Mouse (Mus musculus) stomach, postnatal 0 days (tissue): ENCODE measurements around the gene Gbp3. TPM values are rescaled to one million over a fixed set of nuclear protein-coding genes. Genes with fewer than 3 reads are reported as not detected.

Source experiments
- ATAC-seq: fragments of 200-750 bp; cut with Nextera tagmentation; 2 replicates; pipeline ENCODE4 v1.8.0; 2017; ENCODE audit not compliant: low FRiP score, low TSS enrichment
- DNase-seq: peaks from one replicate; pipeline ENCODE4 v3.0.0-alpha.2; 2016; ENCODE audit warnings: low spot score
- H3K27ac ChIP-seq: fragments of 300-500 bp; sonication (generic); replicated peaks from 2 replicates; pipeline ENCODE4 v1.5.1; 2014; ENCODE audit warnings: mild to moderate bottlenecking, control low read depth
- H3K27me3 ChIP-seq: fragments of 300-500 bp; sonication (generic); 2 replicates; pipeline ENCODE4 v1.6.1; 2014; ENCODE audit warnings: low read length; ENCODE audit not compliant: control insufficient read depth, insufficient read depth
- H3K36me3 ChIP-seq: fragments of 300-500 bp; sonication (generic); 2 replicates; pipeline ENCODE4 v1.6.1; 2014; ENCODE audit warnings: low read length, mixed read lengths; ENCODE audit not compliant: control insufficient read depth, insufficient read depth
- H3K4me1 ChIP-seq: fragments of 300-500 bp; sonication (generic); replicated peaks from 2 replicates; pipeline ENCODE4 v1.6.1; 2014; ENCODE audit warnings: antibody characterized with exemption; ENCODE audit not compliant: control insufficient read depth, insufficient read depth
- H3K4me2 ChIP-seq: fragments of 300-500 bp; sonication (generic); replicated peaks from 2 replicates; pipeline ENCODE4 v1.6.1; 2014; ENCODE audit warnings: low read depth, mild to moderate bottlenecking, control low read depth, moderate library complexity
- H3K4me3 ChIP-seq: fragments of 300-500 bp; sonication (generic); 2 replicates; pipeline ENCODE4 v1.5.1; 2014; ENCODE audit warnings: low read depth, low read length, control low read depth
- H3K9ac ChIP-seq: fragments of 300-500 bp; sonication (generic); 2 replicates; pipeline ENCODE4 v1.6.1; 2014; ENCODE audit warnings: mild to moderate bottlenecking, low read length, control low read depth, mixed read lengths
- H3K9me3 ChIP-seq: fragments of 300-500 bp; sonication (generic); 2 replicates; pipeline ENCODE4 v1.6.1; 2016; ENCODE audit warnings: low read length; ENCODE audit not compliant: control insufficient read depth
- CTCF ChIP-seq: IDR thresholded peaks from 2 replicates; pipeline ENCODE4 v1.5.1; 2016; ENCODE audit warnings: antibody characterized with exemption, low read depth, mild to moderate bottlenecking, moderate library complexity
- EP300 ChIP-seq: optimal IDR thresholded peaks from 2 replicates; pipeline ENCODE3; 2016; ENCODE audit warnings: antibody characterized with exemption
- WGBS: fragments of 180-500 bp; shearing (Covaris S2); extraction: QIAGEN DNeasy Blood & Tissue Kit; methylation state at CpG from one replicate; pipeline ENCODE4 v1.1.7; 2014; 5-methylcytosine and 5-hydroxymethylcytosine counted together
- polyA plus RNA-seq: library from polyadenylated mRNA; unstranded; fragments of >200 nt; fragmentation: Nextera tagmentation; extraction: Ambion mirVana; gene quantifications from 2 replicates; pipeline ENCODE4 v1.2.1, GENCODE M21; 2015

The Gbp3 gene
- 2.9 and 3.2 TPM in 2 replicates for polyA plus RNA-seq

DNA sequence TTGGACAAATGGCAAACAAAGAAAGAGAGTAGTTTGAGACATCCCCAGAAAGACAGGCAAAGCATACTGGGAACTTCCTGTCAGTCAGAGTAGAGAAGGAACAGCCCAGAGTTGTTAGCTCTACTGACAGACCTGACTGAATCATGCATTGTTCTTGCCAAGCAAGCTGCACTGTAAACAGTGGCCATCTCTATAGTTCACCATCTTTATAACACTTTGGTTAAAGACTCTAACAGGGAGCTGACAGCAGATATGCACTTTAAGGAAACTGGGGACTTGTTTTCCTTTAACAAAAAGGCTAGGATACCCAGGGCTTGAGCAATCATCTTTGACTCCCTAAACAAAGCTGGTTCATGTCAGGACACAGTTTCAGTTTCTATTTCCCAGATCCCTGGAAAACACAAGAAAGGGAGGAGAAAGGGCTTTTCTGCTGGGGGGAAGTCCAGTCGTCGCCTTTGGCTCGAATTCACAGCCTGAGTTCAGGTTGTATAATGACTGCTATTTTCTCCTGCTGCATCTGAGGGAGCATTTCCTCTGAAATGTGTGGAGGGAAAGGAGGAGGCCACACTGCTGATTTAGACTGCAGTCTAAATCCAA is at the start of gene Gbp3:
TSS of gene Gbp3 (plus strand) at position 395 of the 597 bp plus-strand sequence.
- peak within 1 kb of the TSS; percentile 40 for H3K4me3 ChIP-seq
- no peaks in the 10 kb centered on the region for H3K27me3 ChIP-seq
- H3K36me3 ChIP-seq = no peaks in the 10 kb centered on the region
- TF ChIP-seq EP300 (no peak), CTCF (no peak)
- no peak for DNase-seq
- peak within 1 kb of the TSS; percentile 69 for H3K27ac ChIP-seq
- H3K4me1 ChIP-seq = no peaks in the 10 kb centered on the region
- no peaks in the 10 kb centered on the region for H3K9me3 ChIP-seq
- no peak for ATAC-seq
- H3K4me2 ChIP-seq = peak within 1 kb of the TSS; percentile 57
- 28% methylated on average over 3 of the region's 3 CpGs for WGBS
- peak within 1 kb of the TSS; percentile 47; the same call in 1 of the 2 replicates for H3K9ac ChIP-seq

DNA sequence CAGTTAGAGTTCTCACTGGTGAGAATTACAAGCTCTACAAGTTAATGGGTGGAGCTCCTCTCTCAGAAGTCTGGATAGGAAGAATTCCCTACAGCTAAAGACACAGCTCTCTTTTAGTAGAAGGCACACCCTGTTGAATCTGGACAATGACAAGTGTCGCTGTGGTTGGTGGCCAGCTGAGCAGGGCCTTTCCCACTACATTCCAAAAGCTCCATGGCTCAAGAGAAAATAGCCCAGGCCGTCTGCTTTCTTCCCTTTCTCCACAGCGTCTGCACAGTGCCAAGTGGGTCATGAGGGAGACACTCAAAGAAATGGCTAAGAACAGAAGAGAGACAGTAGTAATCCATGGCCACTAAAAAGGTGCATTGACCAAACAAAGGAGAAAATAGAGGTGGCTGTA is 31.7 kb upstream of the Gbp3 start:
- H3K27ac ChIP-seq = no peak overlapping the region
- H3K9me3 ChIP-seq = no peaks in the 10 kb centered on the region
- H3K4me3 ChIP-seq = no peak overlapping the region
- no peaks in the 10 kb centered on the region for H3K4me1 ChIP-seq
- no peaks in the 10 kb centered on the region for H3K27me3 ChIP-seq
- 79% methylated on average over 3 of the region's 3 CpGs for WGBS
- H3K4me2 ChIP-seq = no peak overlapping the region
- TF ChIP-seq EP300 (no peak), CTCF (no peak)
- no peaks in the 10 kb centered on the region for H3K36me3 ChIP-seq
- DNase-seq = no peak
- no peak overlapping the region for H3K9ac ChIP-seq
- no peak for ATAC-seq

DNA sequence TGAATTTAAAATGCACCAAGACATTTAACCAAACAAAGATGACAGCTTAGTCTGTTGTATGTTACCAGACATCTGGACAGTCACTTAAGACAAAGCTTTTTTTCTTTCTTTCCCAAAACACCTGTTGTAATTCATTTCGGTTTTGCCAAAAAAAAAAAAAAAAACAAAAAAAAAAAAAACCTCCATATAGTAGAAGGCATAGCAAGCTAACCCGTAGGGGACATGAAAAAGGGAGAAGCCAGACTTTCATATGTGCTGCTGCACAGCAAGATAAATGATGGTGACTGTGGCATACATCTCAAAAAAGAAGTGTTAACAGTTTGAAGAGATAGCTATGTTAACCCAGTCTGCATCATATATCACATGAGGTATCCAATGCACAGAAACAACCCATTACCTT is 30.2 kb upstream of the Gbp3 start:
- H3K9me3 ChIP-seq = no peaks in the 10 kb centered on the region
- no peaks in the 10 kb centered on the region for H3K4me1 ChIP-seq
- peak overlapping the region; percentile 70; the same call in 1 of the 2 replicates for H3K27ac ChIP-seq
- peak overlapping the region; percentile 69 for H3K4me3 ChIP-seq
- no peak overlapping the region; the same call in 1 of the 2 replicates for H3K9ac ChIP-seq
- DNase-seq (no peak), ATAC-seq (no peak)
- H3K36me3 ChIP-seq = no peaks in the 10 kb centered on the region
- TF ChIP-seq CTCF = no peak
- no peaks in the 10 kb centered on the region for H3K27me3 ChIP-seq
- H3K4me2 ChIP-seq = peak overlapping the region; percentile 89
- WGBS = 18% methylated on average over 2 of the region's 2 CpGs

DNA sequence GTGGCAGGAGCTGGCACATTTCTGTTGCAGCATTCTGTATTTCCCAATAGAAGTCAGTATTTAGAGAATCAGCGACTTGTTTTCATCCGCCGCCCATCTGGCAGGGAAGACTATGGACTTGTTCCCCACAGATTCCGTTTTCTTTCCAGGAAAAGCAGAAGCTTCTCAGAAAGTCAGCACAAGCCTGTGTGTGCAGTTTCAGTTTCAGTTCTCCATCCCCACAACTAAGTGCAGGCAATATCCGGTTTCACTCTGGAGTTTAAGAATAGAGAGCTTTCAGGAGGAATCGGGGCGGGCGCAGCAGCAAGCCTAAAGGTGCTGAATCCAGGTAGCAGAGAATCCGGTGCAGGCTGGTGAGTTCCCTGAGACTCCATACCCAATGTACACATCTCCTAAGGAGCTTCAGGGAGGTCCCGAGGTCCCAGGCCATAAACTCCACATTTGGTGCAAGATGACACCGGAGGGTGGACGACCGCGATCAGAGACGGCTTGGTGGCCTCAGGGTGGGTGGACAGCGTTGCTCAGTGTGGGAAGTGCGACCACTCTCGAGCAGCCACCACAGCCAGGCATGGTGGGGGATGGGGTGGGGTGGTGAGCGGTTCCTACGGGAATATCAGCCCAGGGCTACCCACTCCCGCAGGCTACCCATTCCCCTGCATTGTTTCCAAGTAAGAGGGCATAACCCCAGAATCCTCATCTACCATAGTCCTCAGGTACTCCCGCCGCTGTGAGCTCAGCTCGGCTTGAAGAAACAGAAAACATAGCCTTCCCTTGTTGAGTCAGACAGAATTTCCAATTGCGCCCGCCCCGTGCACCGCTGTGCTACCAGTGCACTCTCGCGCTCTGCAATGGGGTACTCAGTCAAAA is 29.5 kb upstream of the Gbp3 start, which contains the start of gene Gbp7:
TSS of gene Gbp7 (plus strand) at position 256 of the 867 bp plus-strand sequence.
- Histone ChIP-seq H3K4me3 (peak within 1 kb of the TSS; percentile 69), H3K4me1 (no peaks in the 10 kb centered on the region), H3K9me3 (no peaks in the 10 kb centered on the region), H3K27ac (peak within 1 kb of the TSS; percentile 70), H3K9ac (peak within 1 kb of the TSS; percentile 75), H3K27me3 (no peaks in the 10 kb centered on the region), H3K36me3 (no peaks in the 10 kb centered on the region), H3K4me2 (peak within 1 kb of the TSS; percentile 89)
- DNase-seq (peak; percentile 49), ATAC-seq (peak; percentile 79)
- 1% methylated on average over 30 of the region's 30 CpGs for WGBS
- TF ChIP-seq EP300 = no peak
- no peak for TF ChIP-seq CTCF

DNA sequence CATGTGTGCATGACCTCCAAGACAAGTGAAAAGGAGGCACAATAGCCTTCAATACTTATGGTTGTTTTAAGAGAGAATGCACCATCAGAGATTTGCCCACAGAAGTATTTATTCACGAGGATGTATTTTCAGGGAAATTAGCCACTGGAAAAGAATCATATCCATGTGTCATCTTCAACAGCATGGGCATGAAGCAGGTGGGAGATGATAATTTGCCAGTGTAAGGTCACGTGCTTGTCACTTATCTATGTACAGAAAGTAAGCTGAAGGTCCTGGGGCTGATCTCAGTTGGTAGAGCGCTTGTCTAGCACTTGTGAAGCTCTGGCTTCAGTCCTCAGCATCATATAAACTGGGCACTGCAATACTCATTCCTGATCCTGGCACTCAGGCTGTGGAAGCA is 28.2 kb upstream of the Gbp3 start:
- WGBS = 87% methylated on average over 3 of the region's 3 CpGs
- TF ChIP-seq EP300 (no peak), CTCF (no peak)
- no peak for DNase-seq

DNA sequence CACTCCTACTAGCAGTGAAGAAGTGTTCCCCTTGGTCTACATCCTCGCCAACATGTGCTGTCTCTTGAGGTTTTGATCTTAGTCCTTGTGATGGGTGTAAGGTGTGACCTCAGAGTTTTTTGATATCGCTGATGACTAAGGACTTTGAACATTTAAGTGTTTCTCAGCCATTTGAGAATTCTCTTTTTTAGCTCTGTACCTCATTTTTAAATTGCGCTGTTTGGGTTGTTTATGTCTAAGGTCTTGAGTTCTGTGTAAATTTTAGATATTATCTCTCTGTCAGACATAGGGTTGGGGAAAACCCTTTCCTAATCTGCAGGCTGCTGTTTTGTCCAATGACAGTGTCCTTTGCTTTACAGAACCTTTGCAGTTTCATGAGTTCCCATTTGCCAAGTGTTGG is 26.6 kb upstream of the Gbp3 start:
- no peak overlapping the region for H3K9ac ChIP-seq
- no peak for ATAC-seq

More for the DNA sequence above, 28.2 kb upstream of the Gbp3 start:
- no peaks in the 10 kb centered on the region for H3K36me3 ChIP-seq
- no peaks in the 10 kb centered on the region for H3K4me1 ChIP-seq
- no peak for ATAC-seq
- H3K9me3 ChIP-seq = no peaks in the 10 kb centered on the region
- no peak overlapping the region for H3K9ac ChIP-seq
- H3K27ac ChIP-seq = no peak overlapping the region
- no peak overlapping the region for H3K4me3 ChIP-seq
- no peaks in the 10 kb centered on the region for H3K27me3 ChIP-seq
- no peak overlapping the region for H3K4me2 ChIP-seq

More for the DNA sequence above, 26.6 kb upstream of the Gbp3 start:
- TF ChIP-seq EP300 (no peak), CTCF (no peak)
- no peak for DNase-seq
- H3K9me3 ChIP-seq = no peaks in the 10 kb centered on the region
- H3K36me3 ChIP-seq = no peaks in the 10 kb centered on the region
- H3K4me3 ChIP-seq = no peak overlapping the region
- 88% methylated on average over 3 of the region's 3 CpGs for WGBS
- H3K27me3 ChIP-seq = no peaks in the 10 kb centered on the region
- no peaks in the 10 kb centered on the region for H3K4me1 ChIP-seq
- H3K27ac ChIP-seq = no peak overlapping the region
- no peak overlapping the region for H3K4me2 ChIP-seq
